Mouse (Mus musculus) ovary, postnatal 36 days (tissue): ENCODE measurements around the gene Gabrb1.

ENCODE experiments used
- DNase-seq: peaks from one replicate; pipeline ENCODE4 v3.0.0; 2022; ENCODE audit warnings: low spot score, mixed read lengths

The Gabrb1 gene

GRCm38 (mm10) chr5:72162855-72163254 is 504.9 kb downstream of the Gabrb1 start:
- no peak for DNase-seq

DNA sequence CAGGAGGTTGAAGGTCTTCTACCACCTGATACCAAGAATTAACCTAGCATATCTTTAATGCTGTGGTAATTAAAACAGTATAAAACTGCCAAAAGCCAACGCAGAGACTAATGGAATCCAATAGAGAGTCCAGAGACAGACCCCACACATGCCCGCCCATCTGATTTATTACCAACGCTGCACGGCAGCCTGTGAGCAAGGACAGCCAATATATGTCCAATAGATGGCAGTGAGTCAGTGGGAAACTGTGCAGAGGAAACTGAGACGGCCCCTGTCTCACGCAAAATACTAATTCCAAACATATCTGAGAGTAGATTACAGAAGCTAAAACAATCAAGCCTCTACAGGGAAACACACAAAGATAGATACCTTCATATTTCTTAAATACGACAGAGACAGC is 506.5 kb downstream of the Gabrb1 start:
- no peak for DNase-seq

GRCm38 (mm10) chr5:72167594-72168284 is 509.8 kb downstream of the Gabrb1 start, which contains the start of gene Commd8:
Commd8 (minus strand) TSS chr5:72168189.
- peak; percentile 94 for DNase-seq

DNA sequence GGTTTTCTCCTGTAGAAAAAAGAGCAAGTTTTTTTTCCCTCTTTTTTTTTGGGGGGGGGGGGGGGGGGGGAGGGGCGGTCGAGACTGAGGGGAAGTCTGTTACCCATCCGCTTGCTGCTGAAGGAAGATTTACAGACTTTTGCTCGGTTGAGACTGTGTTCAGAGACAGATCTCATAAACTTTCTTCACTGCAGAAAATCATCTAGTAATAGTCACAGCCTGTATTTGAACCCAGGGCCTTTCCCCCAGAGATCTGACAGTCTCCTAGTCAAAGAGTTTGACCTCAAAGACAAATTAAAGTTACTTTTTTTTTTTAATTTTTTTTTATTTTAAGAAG is 510.3 kb downstream of the Gabrb1 start:
- DNase-seq = no peak

DNA sequence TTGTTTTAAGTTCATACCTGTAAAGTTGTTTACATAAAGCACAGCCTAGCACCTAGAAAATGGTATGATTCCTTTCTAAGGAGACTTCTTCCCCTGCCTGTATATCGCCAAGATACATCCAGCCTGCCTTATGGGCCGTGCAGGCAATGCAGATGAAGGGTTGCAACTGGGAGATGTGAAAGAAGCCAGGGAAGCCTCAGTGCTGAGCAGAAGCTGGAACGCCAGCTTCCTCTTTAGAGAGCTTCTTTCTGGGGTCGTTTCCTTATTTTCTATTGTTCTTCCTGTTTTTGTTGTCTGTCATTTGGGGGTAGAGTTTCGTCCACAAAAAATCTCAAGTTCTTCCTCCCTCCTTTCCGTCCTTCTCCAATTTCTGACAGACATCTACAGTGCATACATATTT is 512.2 kb downstream of the Gabrb1 start:
- no peak for DNase-seq

GRCm38 (mm10) chr5:72172675-72173074 is 514.8 kb downstream of the Gabrb1 start:
- DNase-seq = no peak

- DNase-seq = no peak
These were observed 515.6 kb downstream of the Gabrb1 start for GRCm38 (mm10) chr5:72173521-72173920.

- no peak for DNase-seq
These were observed 517.1 kb downstream of the Gabrb1 start for GRCm38 (mm10) chr5:72175050-72175449.

GRCm38 (mm10) chr5:72175530-72175929 is 517.6 kb downstream of the Gabrb1 start:
- no peak for DNase-seq

DNA sequence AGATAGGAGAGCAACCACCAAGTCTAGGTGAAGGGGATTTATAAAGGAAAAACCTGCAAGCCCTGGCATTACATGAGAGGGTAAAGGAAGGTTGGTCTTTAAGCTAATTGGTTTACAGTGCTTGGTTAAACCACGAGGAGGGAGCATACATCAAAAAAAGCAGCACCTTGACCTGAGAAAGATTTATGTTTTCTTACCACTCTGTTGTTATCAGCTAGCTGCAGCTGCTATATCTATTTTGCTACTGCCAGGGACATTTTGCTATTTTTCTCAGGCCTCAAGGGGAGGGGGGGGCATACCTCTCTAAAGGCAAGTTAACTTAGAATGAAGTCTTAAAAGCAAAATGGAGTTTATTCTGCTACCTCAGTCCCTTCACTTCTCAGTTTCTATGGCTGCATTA is 523.3 kb downstream of the Gabrb1 start:
- no peak for DNase-seq

DNA sequence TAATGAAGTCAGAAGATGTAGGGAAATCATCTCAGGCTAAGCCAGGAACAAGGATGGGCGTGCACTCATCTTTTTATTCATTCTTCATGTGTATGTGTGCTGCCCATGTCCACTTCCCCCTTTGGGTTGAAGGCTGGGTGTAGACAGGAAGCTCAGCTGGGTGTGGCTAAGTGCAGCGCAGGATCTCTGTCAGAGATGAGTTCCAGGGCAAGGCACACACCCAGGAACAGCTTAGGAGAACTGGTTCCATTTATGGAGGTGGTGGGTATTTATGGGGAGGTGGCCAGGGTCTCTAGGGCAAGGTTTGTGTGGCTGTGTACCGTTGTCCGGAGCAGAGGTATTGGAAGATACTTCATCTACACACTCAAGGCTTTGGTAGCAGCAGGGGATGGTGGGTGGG is 524.9 kb downstream of the Gabrb1 start:
- DNase-seq = no peak

DNA sequence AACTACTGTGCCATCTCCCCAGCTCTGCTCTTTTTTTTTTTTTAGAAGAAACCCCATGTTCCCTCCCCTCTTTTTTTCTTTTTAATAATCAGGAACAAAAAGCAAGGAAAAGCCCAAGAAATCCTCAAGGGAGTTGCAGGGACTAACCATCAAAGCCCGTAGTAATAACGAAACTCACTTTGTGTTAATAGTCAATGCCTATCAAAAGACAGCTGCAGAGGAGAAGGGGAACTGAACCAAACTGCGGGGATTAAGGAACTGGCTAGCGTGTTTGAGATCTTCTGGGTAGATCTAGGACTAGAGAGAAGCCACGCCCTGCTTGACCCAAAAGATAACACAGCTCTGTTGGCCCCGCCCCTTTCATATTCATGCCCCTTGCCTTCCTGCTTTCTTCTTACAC is 526.0 kb downstream of the Gabrb1 start:
- no peak for DNase-seq

DNA sequence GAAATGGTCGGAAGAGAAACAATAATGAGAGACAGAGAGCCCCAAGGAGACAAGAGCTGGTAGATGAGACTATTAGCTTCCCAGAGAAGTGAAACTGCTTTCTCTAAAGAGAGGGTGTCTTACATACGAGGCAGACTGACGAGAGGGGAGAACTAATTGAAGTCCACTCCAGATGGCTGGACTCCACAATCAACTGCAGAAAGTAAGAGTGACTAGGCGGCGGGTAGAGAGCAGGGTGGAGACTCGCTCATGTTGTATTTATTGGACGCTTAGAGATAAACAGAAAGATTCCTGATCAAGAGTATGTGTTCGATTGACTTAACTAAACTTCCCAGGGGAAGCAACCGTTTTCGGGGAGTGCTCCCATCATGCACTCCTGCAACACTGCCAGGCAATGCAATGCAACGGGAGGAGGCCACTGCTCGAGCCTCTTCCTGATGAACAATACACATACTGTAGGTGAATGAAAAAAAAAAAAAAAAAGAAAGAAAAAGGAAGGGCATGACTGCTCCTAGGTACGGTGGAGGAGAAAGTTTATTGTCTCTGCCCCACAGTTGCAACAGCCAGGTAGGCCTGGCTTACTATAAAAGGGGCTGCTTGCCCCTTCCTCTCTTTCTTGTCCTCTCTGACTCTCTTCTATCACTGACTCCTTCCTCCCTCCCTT is 526.7 kb downstream of the Gabrb1 start:
- no peak for DNase-seq

- no peak for DNase-seq
These were observed 533.2 kb downstream of the Gabrb1 start for GRCm38 (mm10) chr5:72191154-72191553.

- DNase-seq = no peak
These were observed 534.0 kb downstream of the Gabrb1 start for GRCm38 (mm10) chr5:72191932-72192331.

GRCm38 (mm10) chr5:72195442-72195841 is 537.5 kb downstream of the Gabrb1 start:
- no peak for DNase-seq
